Mouse (Mus musculus): ENCODE measurements around the gene Zscan5b. TPM values are rescaled to one million over a fixed set of nuclear protein-coding genes. Genes with fewer than 3 reads are reported as not detected.
"Not testable (repeated sequence)": the region's sequence is repeated elsewhere in the genome, so short reads cannot be mapped to it uniquely, and the experiment has no call there.

The Zscan5b gene
- polyA plus RNA-seq, 1 experiment from 2014 or later, result not detected

DNA sequence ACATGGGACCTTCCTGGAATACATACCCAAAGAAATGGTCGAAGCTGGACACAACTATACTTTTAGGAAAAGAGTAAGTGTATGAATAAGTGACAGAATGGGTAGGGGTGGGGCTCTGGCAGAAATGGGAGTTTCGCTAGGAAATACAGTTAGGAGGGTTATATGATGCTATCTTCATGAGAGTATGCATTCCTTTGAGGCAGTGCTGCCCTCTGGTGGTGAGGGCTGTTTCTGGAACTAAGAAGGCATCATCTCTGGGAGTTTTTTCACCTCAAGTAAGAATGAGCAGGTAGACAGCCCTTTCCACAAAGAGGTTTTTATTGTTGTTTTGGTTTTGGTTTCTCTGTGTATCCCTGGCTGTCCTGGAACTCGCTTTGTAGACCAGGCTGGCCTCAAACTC, 30.7 kb upstream of the Zscan5b start:
- 41% methylated on average over 3 of the region's 3 CpGs for WGBS
- Histone ChIP-seq H3K27ac (replicated peaks) (no peak overlapping the region), H3K27me3 (replicated peaks) (peaks cover 20% of the 10 kb centered on the region), H3K4me1 (no peaks in the 10 kb centered on the region), H3K9ac (no peak overlapping the region), H3K4me3 (no peak overlapping the region), H3K36me3 (peaks cover 45% of the 10 kb centered on the region), H3K9me3 (no peaks in the 10 kb centered on the region), H3K4me2 (no peak overlapping the region)
- ATAC-seq (ENCODE audit: extremely low read depth, insufficient number of reproducible peaks, low FRiP score, low TSS enrichment), result no peak

DNA sequence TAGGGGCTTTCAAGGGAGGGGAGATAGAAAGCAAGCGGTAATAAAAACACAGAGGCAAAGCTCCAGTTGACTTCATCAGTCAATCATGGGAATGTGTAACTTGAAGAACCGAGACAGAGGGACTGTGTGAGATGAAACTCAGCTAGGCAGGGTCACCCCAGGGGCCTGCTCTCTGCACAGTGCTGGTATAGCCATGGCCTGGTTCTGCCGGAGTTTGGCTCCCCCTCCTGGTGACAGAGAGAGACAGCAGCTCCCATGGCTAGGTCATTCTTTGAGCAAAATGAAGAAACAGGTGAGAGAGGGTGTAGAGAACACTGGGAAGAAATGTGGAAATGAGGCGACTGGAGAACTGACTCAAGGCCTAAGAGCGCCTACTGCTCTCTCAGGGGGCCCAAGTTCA, 27.9 kb upstream of the Zscan5b start:
- Histone ChIP-seq H3K36me3 (peaks cover 18% of the 10 kb centered on the region), H3K27ac (replicated peaks) (no peak overlapping the region), H3K9me3 (no peaks in the 10 kb centered on the region), H3K4me1 (no peaks in the 10 kb centered on the region), H3K27me3 (replicated peaks) (peaks cover 16% of the 10 kb centered on the region), H3K4me2 (no peak overlapping the region), H3K9ac (no peak overlapping the region), H3K4me3 (no peak overlapping the region)
- WGBS, result 18% methylated on average over 5 of the region's 5 CpGs
- no peak; the same call in 1 of the 2 replicates for ATAC-seq (ENCODE audit: extremely low read depth, insufficient number of reproducible peaks, low FRiP score, low TSS enrichment)

DNA sequence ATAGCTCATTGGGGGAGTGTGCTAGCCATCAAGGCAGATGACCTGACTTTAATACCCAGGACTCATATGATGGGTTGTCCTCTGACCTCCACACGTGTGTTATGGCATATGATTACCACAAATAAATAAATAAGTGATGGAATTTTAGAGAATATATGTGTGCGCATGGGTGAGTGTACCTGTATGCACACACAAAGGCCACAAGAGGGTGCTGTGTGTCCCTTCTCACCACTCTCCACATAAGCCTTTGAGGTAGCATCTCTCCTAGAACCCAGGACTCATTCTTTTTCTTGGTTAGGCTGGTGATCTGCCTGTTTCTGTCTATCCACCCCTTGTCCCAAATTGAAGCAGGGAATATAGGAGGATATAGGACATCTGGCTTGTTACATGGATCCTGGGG, 26.3 kb upstream of the Zscan5b start:
- Histone ChIP-seq H3K4me3 (no peak overlapping the region), H3K27ac (replicated peaks) (no peak overlapping the region), H3K9ac (no peak overlapping the region), H3K27me3 (replicated peaks) (0 out of 2 replicates have a peak, but pooled peaks cover 4% of the 10 kb centered on the region), H3K9me3 (0 out of 2 replicates have a peak, but pooled peaks cover 5% of the 10 kb centered on the region), H3K4me1 (no peaks in the 10 kb centered on the region), H3K4me2 (no peak overlapping the region), H3K36me3 (peaks cover 1% of the 10 kb centered on the region; the same call in 1 of the 2 replicates)
- WGBS, result 54% methylated on average over 2 of the region's 2 CpGs
- ATAC-seq (ENCODE audit: extremely low read depth, insufficient number of reproducible peaks, low FRiP score, low TSS enrichment), result no peak

DNA sequence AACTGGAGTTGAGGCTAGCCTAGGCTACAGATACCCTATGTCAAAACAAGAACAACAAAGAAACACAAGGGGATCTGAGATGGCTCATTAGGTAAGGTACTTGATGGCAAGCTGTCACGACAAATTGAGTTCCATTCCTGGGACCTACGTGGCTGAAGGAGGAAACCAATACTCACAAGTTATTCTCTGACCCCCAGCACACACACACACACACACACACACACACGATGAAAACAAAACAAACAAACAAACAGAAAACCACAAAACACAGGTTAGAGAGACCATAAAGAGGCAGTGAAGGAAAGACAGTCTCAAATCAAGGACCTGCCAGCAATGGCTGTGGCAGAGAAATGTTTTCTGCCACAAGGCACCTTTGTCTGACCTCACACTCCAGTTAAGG, 25.3 kb upstream of the Zscan5b start, which contains the start of gene Galp:
Gene Galp (plus strand): TSS at position 301 of the 400 bp plus-strand sequence.
- 0 out of 2 replicates have a peak, but pooled peaks cover 4% of the 10 kb centered on the region for H3K27me3 ChIP-seq (replicated peaks)
- no peak within 1 kb of the TSS for H3K9ac ChIP-seq
- H3K4me1 ChIP-seq, result no peaks in the 10 kb centered on the region
- no peak within 1 kb of the TSS for H3K4me2 ChIP-seq
- H3K36me3 ChIP-seq, result no peaks in the 10 kb centered on the region
- WGBS, result 55% methylated on average over 3 of the region's 3 CpGs
- ATAC-seq (ENCODE audit: extremely low read depth, insufficient number of reproducible peaks, low FRiP score, low TSS enrichment), result no peak
- H3K27ac ChIP-seq (replicated peaks), result no peak within 1 kb of the TSS
- H3K4me3 ChIP-seq, result no peak within 1 kb of the TSS
- 0 out of 2 replicates have a peak, but pooled peaks cover 5% of the 10 kb centered on the region for H3K9me3 ChIP-seq

DNA sequence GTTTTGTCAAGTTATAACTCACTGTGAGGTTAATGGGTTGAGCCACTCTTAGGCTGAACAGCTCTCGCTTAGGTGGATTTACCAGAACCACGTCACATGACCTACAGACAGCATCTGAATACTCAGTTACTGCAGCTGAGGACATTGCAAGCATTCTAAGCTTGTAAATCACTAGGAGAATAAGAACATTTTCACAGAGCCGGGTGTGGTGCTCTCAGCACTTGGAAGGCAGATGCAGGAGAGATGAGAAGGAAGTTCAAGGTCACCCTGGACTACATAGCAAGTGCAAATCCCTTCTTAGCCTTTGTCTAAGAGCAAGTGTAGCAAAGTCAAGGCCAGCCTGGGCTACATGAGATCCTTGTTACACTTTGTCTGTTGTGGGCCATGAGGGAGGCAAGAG, 17.9 kb upstream of the Zscan5b start:
- H3K4me1 ChIP-seq, result no peaks in the 10 kb centered on the region

DNA sequence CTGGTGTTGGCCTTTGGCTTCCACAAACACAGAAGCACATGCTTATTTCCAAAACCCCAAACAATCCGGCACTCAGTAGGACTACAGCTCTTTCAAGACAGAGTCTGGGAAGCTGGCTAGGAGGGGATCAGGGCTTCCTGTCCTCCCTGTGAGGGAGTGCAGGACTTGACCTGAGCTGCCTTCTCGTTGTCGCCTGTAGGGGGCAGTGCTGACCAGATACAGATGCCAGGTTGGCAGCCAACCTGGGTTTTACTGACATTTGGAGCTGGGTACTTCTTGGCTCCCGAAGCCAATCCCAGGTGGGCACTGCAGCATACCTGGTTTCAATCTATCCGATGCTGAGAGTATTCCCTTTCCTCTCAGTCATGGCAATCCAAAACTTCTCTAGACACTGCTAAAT, 8.9 kb upstream of the Zscan5b start:
- Histone ChIP-seq H3K27me3 (replicated peaks) (no peaks in the 10 kb centered on the region), H3K4me2 (no peak overlapping the region)
- 41% methylated on average over 5 of the region's 5 CpGs for WGBS

More for the DNA sequence above, 17.9 kb upstream of the Zscan5b start:
- H3K4me2 ChIP-seq, result no peak overlapping the region
- no peak overlapping the region for H3K9ac ChIP-seq
- no peaks in the 10 kb centered on the region for H3K27me3 ChIP-seq (replicated peaks)
- WGBS, result 74% methylated on average over 3 of the region's 3 CpGs
- H3K4me3 ChIP-seq, result no peak overlapping the region
- 0 out of 2 replicates have a peak, but pooled peaks cover 5% of the 10 kb centered on the region for H3K9me3 ChIP-seq
- H3K36me3 ChIP-seq, result no peaks in the 10 kb centered on the region
- H3K27ac ChIP-seq (replicated peaks), result no peak overlapping the region
- ATAC-seq (ENCODE audit: extremely low read depth, insufficient number of reproducible peaks, low FRiP score, low TSS enrichment), result no peak

DNA sequence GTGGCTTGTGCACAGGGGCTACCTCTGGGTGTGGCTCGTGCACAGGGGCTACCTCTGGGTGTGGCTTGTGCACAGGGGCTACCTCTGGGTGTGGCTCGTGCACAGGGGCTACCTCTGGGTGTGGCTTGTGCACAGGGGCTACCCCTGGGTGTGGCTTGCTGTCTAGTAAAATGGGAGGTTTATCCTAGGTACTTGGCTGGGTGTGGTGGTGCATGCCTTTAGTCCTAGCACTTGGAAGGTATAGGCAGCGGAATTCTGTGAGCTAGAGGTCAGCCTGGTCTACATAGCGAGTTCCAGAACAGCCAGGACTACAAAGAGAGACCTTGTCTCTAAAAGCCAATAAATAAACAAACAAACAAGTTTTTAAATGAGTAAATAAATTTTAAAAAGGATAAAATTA, 7.4 kb upstream of the Zscan5b start:
- ATAC-seq (ENCODE audit: extremely low read depth, insufficient number of reproducible peaks, low FRiP score, low TSS enrichment); H3K4me1 ChIP-seq; H3K27ac ChIP-seq (replicated peaks); H3K4me2 ChIP-seq; H3K4me3 ChIP-seq; H3K27me3 ChIP-seq (replicated peaks); H3K9me3 ChIP-seq; H3K9ac ChIP-seq; H3K36me3 ChIP-seq: not testable (repeated sequence)
- 65% methylated on average over 4 of the region's 4 CpGs for WGBS

More for the DNA sequence above, 8.9 kb upstream of the Zscan5b start:
- Histone ChIP-seq H3K4me3 (no peak overlapping the region), H3K27ac (replicated peaks) (no peak overlapping the region), H3K4me1 (no peaks in the 10 kb centered on the region), H3K9ac (no peak overlapping the region), H3K36me3 (no peaks in the 10 kb centered on the region), H3K9me3 (peaks cover 5% of the 10 kb centered on the region; the same call in 1 of the 2 replicates)
- no peak for ATAC-seq (ENCODE audit: extremely low read depth, insufficient number of reproducible peaks, low FRiP score, low TSS enrichment)

DNA sequence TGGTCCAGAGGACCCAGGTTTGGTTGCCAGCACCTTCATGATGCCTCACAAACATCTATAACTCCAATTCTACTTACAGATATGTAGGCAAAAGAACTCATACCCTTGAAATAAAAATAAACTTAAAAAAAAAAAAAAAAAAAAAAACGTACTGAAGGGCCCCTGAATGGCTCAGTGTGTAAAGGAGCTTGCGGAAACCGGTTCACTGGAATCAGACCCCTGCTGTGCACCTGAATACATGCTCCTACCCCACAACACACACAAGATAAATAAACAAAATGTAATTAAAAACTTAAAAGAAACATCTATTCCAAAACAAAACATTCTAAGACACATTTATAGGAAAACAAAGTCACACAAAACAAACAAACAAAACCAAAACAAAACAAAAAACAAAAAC, 1.9 kb upstream of the Zscan5b start:
- H3K4me1 ChIP-seq, result no peaks in the 10 kb centered on the region
- H3K27me3 ChIP-seq (replicated peaks), result no peaks in the 10 kb centered on the region
- no peak overlapping the region for H3K4me3 ChIP-seq
- ATAC-seq (ENCODE audit: extremely low read depth, insufficient number of reproducible peaks, low FRiP score, low TSS enrichment), result no peak
- H3K4me2 ChIP-seq, result no peak overlapping the region
- H3K36me3 ChIP-seq, result no peaks in the 10 kb centered on the region
- H3K9me3 ChIP-seq, result no peaks in the 10 kb centered on the region; the same call in 1 of the 2 replicates
- no peak overlapping the region for H3K9ac ChIP-seq
- no peak overlapping the region for H3K27ac ChIP-seq (replicated peaks)
- 50% methylated on average over 3 of the region's 3 CpGs for WGBS

DNA sequence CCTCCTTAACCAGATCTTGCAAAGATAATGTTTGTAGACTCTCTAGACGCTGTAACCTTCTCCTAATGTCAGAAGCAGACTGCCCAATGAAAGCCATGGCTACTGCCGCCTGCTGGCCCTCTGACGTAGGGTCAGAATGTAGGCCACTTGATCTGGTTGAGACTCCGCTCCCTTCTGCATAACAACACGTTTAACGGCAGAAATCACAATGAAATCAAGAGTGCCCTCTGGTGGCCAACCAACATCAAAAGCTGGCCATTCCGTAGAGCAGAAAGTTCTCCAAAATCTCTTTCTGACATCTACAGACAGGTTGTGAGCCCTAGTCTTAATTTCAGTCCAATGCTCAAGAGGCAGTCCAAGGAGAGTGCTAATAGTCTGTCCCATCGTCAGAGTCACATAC, 6.4 kb downstream of the Zscan5b start:
- H3K27ac ChIP-seq (replicated peaks); H3K36me3 ChIP-seq; H3K4me3 ChIP-seq; H3K9ac ChIP-seq; H3K4me2 ChIP-seq; ATAC-seq (ENCODE audit: extremely low read depth, insufficient number of reproducible peaks, low FRiP score, low TSS enrichment); H3K4me1 ChIP-seq; H3K27me3 ChIP-seq (replicated peaks): not testable (repeated sequence)
- WGBS, result 55% methylated on average over 8 of the region's 8 CpGs
- peaks cover 16% of the 10 kb centered on the region for H3K9me3 ChIP-seq

DNA sequence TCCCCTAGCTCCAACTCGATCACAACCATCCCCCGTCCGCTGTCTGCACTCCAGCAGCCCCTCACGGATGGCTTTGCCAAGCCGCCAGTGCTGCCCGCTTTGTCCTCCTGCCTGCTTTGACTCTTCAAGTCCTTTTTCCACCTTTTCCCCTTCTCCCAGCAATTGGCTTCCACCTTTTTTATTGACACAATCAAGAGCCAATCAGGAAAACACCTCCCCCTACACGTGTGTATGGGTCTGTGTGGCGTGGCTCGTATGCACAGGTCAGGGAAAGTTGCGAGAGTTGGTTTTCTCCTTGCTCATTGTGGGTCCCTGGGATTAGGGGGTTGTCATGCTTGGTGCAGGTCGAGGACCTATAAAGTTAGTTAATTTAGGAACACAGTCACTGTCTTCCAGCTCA, 17.7 kb downstream of the Zscan5b start:
- H3K9me3 ChIP-seq, result no peaks in the 10 kb centered on the region
- no peak overlapping the region for H3K9ac ChIP-seq
- no peak overlapping the region for H3K4me2 ChIP-seq
- 44% methylated on average over 11 of the region's 11 CpGs for WGBS
- 0 out of 2 replicates have a peak, but pooled peaks cover 5% of the 10 kb centered on the region for H3K27me3 ChIP-seq (replicated peaks)
- no peaks in the 10 kb centered on the region for H3K36me3 ChIP-seq
- H3K4me3 ChIP-seq, result no peak overlapping the region
- ATAC-seq (ENCODE audit: extremely low read depth, insufficient number of reproducible peaks, low FRiP score, low TSS enrichment), result no peak
- no peaks in the 10 kb centered on the region for H3K4me1 ChIP-seq
- H3K27ac ChIP-seq (replicated peaks), result no peak overlapping the region

DNA sequence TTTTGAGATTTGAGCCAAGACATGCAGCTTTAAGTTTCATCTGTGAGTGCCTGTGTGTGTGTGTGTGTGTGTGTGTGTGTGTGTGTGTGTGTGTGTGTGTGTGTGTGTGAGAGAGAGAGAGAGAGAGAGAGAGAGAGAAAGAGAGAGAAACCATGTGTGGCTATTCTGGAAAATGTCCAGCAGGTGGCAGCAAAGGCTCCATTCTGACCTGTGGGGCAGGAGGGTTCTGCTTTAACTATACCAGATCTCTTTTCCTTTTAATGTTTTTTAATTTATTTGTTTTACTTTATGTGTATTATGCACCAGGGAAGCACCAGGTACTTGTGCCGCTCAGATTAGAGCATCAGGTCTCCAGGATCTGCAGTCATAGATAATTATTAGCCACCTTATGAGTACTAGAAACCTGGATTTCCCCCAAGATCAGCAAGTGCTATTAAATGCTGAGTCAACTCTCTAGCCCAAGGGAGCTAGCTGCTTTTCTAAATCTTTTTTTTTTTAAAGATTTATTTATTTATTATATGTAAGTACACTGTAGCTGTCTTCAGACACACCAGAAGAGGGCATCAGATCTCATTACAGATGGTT, 18.9 kb downstream of the Zscan5b start:
- not testable (repeated sequence) for H3K4me1 ChIP-seq; H3K9me3 ChIP-seq; H3K4me2 ChIP-seq; H3K4me3 ChIP-seq; ATAC-seq (ENCODE audit: extremely low read depth, insufficient number of reproducible peaks, low FRiP score, low TSS enrichment); H3K27me3 ChIP-seq (replicated peaks); H3K36me3 ChIP-seq; H3K9ac ChIP-seq; H3K27ac ChIP-seq (replicated peaks)
- WGBS, result 6% methylated on average over 1 of the region's 1 CpGs
